Mouse (Mus musculus) ovary, postnatal 10 days (tissue): Measurements from ENCODE around the gene Thegl.
A peak's percentile ranks its signal among the peaks of the same experiment; 100 is the strongest.
"Not testable (repeated sequence)": the region's sequence is repeated elsewhere in the genome, so short reads cannot be mapped to it uniquely, and the experiment has no call there.

ENCODE experiments used
- DNase-seq: peaks from one replicate; pipeline ENCODE4 v3.0.0; 2022; ENCODE audit warnings: low spot score

The Thegl gene

DNA sequence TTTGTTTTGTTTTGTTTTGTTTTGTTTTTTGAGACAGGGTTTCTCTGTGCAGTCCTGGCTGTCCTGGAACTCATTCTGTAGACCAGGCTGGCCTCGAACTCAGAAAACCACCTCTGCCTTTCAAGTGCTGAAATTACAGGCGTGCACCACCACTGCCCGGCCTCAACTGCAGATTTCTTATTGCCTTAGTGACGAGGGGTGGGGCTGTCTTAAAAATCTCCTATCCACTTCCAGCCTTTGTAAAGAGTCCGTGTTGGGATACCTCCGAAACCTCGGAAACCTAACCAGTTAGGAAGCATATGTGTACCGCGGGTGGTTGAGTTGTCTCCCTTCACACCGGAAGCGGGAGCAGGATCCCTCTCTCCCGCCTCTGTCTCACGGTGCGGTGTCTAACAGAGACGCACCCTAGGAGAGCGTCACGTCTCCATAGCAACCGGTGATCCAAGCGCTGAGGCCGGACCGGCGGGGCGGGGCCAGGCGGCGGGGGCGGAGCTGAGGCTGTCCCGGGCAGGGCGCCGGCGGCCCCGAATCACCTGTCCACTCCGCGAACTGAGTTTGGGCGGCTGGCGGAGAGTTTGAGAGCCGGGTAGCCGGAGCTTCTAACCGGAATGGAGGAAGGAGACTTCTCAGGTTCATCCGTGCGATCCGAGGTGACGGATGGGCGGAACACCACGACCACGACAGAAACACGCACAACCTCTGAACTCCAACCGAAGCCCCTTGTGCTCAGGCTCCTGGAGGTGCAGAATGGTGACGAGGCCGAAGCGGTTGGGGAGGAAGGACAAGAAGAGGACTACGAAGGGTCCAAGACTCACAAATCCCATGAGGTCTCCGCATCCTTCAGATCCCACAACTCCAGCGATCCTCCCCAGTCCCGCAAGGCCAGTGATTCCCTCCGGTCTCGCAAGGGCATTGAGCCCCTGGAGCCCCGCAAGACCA, at the start of gene Thegl:
TSS of gene Thegl (plus strand) at position 480 of the 939 bp plus-strand sequence.
- DNase-seq, result peak; percentile 21

- DNase-seq, result no peak
Observed at GRCm38 (mm10) chr5:76969250-76969649, 46.6 kb upstream of the Thegl start.

DNA sequence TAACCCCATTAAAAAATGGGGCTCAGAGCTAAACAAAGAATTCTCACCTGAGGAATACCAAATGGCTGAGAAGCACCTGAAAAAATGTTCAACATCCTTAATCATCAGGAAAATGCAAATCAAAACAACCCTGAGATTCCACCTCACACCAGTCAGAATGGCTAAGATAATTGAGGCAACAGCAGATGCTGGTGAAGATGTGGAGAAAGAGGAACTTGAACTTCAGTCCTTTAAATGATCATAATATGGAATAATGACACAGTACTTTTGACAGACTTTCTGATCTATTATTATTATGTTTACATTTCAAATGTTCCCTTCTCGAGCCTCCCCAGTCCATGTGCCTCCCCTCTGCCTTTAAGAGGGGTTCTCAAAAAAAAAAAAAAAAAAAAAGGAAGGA, 44.7 kb upstream of the Thegl start:
- DNase-seq, result not testable (repeated sequence)

DNA sequence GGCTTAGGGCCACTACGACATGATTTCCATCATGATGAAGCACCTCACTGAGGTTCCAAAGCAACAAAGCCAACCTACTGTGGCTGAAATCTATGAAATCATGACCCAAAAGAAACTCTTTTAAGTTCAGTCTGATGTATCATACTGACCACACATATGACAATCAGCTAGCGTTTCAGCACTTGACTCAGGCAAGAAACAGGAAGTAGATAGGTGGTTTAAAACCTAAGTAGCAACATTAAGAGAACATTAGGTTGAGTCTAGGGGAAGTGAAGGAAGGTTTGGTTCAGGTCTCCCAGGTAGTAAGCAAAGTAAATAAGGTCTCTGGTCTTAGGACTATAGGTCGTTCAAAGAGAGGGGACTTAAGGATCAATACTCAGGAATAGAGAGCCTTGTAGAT, 42.3 kb upstream of the Thegl start:
- no peak for DNase-seq

DNA sequence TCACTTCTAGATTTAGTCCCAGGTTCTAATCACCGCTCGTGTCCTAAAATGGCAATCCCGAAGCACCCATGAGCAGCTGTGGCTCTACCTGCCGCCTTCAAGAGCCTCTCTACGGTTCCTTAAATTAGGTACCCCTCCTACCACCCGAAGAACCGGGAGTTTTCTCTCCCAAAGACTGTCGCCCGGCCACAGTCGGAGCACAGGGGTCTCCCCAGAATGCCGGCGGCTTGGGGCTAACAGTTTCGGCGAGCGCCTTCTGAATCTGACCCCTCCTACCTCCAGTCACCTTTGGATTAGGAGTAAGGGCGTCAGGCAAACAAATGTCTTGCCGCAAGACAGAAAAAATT, 41.6 kb upstream of the Thegl start:
- DNase-seq, result no peak

GRCm38 (mm10) chr5:76974554-76975285, 41.1 kb upstream of the Thegl start, which contains the start of gene Srp72:
Gene Srp72 (plus strand): TSS chr5:76974683.
- peak; percentile 65 for DNase-seq

- DNase-seq, result no peak
Observed at GRCm38 (mm10) chr5:76975736-76976135, 40.1 kb upstream of the Thegl start.

DNA sequence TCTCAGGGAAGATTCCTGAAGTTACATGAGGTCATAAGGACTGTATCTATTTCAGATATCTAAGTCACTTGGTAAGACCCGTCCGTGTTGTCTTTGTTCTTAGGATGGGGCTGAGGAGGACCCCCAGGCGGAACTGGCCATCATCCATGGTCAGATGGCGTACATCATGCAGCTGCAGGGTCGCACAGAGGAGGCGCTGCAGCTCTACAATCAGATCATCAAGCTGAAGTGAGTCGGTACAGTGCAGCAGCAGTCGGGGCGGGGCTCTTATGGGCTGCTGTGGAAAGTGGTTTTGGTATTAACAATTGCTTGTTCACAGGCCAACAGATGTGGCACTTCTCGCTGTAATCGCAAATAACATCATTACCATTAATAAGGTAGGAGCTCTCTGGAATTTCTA, 31.8 kb upstream of the Thegl start:
- no peak for DNase-seq

GRCm38 (mm10) chr5:76990789-76991188, 25.0 kb upstream of the Thegl start:
- DNase-seq, result no peak

DNA sequence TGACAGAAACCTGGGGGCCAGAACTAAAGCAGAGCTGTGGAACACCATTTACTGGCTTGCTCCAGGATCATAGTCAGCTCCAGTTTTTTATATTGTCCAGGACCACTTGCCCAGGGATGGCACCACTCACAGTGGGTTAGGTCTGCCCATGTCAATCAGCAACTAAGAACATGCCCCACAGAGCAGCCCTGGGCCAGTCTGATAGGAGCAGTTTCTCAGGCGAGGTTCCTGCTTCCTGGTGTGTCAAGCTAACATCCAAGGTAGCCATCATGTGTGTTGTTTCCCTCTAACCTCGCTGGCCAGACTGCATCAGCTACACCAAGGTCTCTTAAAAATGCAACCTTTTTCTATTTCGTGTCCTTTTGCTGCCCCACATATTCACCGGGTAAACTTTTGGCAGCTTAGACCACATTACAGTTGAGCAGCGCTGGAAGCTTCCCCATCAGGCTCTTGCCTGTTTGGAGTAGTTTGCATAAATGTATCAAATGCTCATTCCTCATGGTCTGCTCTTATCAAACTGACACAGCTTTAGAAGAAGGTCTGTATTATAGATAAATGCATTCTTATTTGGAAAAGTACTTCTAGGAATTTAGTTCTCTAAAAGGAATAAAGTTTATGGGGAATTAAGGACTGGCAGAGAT, 22.5 kb upstream of the Thegl start:
- DNase-seq, result no peak

DNA sequence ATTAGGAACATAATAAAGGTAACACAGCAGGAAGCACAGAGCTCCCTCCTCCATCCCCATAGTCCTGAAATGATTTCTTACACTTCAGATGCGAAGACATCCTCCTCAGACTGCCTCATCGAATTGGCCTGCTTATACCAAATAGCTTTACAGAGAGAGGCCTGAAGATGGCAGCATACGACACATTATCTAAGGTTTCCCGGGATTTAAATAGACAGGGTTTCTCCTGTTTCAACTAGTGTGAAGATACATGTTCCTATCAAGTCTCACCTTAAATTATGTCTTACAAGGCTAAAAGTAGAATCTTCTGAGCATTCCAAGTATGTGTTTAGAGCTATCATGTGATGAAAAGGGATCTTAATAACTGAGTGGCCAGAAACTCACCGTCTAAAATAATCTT, 17.4 kb upstream of the Thegl start:
- DNase-seq, result no peak

- no peak for DNase-seq
Observed at GRCm38 (mm10) chr5:77001192-77001591, 14.6 kb upstream of the Thegl start.

DNA sequence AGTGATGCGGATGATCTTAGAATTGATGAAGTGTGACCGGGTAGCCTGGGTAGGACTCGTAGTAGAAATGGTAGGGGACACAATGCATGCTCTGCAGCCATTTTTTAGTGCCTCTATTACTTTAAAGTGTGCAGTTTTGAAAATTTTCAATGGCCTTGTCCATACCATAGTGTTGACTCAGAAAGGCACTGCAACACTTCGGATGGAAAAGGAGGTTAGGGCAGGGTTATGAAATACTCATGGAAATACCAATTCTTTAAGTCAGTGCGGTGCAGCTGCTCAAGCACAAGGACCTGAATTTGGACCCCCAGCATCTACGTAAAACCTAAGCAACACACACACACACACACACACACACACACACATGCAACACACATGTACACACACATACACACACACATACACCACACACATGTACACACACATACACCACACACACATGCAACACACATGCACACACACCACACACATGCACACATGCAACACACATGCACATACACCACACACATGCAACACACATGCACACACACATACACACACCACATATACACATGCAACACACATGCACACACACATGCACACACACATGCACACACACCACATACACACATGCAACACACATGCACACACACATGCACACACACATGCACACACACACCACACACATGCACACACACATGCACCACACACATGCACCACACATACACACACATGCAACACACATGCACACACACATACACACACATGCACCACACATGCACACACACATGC, 11.6 kb upstream of the Thegl start, which contains the start of gene Arl9:
TSS of gene Arl9 (plus strand) at position 5 of the 771 bp plus-strand sequence.
- DNase-seq, result no peak

GRCm38 (mm10) chr5:77010352-77010751, 5.5 kb upstream of the Thegl start:
- no peak for DNase-seq

DNA sequence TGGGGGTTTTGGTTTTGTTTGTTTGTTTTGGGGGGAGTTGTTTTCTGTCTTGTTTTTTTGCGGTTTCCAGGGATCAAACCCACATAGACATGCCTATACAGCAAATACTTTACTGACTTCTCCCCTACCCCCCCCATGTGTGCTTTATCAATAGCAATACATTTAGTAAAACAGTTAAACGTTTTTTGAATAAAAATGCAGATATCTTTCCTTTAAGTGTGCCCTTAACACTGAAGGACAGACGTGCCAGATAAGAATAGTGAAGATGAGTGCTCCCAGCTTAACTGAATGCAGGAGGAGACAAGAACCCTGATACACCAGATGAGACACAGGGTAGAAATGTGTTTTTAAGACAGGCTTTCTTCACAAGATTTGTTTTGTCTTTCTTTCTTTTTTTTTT, 4.7 kb upstream of the Thegl start:
- DNase-seq, result no peak

DNA sequence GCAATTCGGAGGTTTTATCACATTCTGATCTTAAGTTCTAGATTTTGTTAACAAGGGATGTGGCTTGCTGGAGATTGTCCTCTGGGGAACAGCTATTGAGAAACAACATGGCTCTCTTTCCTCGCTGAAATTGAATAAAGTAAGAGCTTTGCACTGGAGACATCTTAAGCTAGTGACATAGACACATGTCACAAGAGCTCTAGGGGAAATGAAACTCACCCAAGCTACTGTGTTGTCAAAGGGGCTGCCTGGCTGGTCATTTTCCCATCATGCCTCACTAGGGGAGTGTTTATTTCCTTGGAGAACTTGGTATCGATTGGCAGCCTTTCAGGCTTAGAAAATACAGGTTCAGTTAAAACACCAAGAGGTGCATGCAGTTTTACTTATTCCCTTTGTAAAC, 2.7 kb upstream of the Thegl start:
- DNase-seq, result no peak

DNA sequence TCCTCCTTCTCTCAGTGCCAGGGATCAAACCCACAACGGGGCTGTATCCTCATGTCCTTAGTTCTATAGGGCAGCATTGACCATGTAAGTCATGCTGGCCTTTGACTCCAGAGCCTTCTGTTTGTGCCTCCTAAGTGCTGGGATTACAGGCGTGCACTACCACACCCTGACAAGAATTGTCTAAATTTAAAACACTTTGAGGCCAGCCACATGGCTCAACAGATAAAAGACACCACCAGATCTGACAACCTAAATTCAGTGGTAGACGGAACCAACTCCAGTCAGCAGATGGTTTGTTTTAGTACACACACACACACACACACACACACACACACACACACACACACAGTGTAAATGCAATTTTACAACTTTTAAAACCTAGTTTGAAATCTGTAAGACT, 12.2 kb downstream of the Thegl start:
- no peak for DNase-seq

DNA sequence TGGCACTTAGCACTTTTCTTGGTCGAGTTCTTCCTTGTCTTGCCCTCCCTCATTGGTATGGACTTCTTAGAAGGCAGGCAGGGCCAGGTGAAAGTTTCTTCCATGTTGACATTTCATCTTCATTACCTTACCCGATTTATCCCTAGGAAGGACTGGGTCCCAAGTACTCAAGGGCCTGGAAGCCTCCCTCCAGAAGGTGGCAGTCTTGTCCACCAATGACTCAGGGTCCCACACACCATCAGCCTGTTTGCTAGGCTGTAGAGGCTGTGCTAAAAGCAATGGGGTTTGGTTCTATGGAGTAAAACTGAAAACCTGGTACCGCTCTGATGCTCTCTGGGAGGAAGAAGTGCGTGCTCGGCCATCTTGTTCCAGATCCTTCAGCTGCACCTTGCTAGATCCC, 13.9 kb downstream of the Thegl start:
- DNase-seq, result no peak

- not testable (repeated sequence) for DNase-seq
Observed at GRCm38 (mm10) chr5:77035101-77035500, 19.3 kb downstream of the Thegl start.

GRCm38 (mm10) chr5:77038451-77038850, 22.6 kb downstream of the Thegl start:
- no peak for DNase-seq

DNA sequence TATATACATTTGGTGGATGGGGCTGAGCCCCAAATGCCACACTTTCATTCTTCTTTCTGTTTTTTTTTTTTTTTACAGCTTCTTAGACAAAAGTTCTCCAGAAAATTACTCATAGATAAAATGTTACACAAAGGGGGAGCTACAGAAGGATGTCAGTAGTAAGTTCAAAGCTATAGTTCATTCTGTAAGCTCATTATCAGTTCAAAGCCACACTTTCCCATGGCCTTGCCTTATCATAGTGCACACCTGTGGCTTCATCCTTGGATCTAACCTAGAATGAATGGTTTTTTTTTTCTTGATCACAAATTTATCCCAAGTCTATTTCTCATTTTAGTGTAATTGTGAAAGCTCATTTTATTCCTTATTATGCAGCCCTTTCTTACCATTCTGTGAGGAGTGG, 23.6 kb downstream of the Thegl start:
- no peak for DNase-seq

- no peak for DNase-seq
Observed at GRCm38 (mm10) chr5:77044362-77044761, 28.5 kb downstream of the Thegl start.
